Mouse (Mus musculus): ENCODE data around the gene N4bp2.
A peak's percentile ranks its signal among the peaks of the same experiment; 100 is the strongest.

N4bp2 gene

DNA sequence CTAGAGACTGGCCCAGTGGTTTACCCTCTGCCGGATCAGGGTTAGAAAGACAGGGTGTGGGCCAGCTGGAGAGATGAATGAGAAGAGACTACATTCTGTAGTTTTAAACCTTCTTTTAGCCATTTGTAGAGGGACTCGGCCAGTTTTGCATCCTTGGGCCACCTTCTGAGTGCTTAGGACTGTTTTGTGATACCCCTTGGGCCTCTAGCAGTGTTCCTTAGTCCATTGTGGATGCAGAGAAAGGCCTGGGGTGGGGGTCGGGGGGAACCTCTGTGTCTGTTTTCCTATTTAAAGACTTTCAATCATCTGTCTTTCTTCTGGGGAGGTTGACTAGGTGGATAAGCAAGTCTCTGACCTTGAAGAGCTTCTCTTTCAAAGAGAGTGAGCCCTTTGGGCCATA is 101.6 kb downstream of the N4bp2 start:
- no peak for DNase-seq

DNA sequence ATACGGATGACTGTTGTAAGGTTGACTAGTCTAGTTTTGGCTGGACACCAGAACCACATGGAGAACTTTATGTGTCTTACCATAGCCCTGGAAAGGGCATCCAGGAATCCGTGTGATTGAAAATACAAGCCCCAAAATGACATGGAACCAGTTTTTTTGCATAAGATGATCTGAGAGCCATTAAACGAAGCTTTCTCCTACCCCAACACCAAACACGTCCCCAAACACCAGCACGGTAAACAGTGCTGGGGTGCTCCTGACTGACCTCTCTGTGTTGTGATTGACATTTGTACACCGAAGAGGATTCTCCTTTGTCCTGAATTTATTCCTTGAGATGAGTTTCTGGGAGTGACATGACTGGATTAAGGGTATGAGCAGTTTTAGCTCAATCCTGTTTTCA is 103.3 kb downstream of the N4bp2 start:
- DNase-seq: no peak

DNA sequence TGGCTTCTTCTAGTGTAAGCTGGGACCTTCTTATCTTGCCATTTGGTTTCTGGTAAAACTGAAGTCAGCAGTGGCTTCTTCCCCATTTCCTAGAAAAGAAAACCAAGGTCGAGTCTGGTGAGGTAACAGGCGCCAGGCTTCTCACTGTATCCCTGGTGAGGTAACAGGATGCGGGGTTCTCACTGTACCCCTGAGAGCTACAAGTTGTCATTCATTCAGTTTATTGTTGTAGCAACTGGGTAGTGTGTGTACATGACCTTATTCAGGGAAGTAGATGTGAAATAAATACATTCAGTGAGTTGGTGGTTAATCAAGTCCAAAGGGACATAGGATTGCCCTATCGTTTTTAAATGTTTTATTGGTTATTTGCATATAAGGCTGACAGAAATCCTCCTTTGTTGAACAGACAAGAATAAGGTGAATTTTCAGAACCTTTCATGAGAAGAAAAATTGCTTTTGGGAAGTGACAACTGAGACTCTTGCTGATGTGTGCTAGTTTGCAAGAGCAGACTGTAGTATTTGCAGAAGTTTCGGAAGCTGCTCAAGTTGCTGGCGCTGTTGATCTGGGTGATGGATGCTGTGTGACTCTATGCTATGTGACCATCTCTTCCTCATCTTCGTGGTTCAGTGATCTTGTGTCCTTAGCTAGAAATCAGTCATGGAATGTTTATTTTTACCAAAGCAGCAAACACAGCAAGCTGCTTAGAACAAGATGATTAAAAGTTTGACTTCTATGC is 104.2 kb downstream of the N4bp2 start:
- peak in 1 of 2 experiments; percentile 18 for DNase-seq

DNA sequence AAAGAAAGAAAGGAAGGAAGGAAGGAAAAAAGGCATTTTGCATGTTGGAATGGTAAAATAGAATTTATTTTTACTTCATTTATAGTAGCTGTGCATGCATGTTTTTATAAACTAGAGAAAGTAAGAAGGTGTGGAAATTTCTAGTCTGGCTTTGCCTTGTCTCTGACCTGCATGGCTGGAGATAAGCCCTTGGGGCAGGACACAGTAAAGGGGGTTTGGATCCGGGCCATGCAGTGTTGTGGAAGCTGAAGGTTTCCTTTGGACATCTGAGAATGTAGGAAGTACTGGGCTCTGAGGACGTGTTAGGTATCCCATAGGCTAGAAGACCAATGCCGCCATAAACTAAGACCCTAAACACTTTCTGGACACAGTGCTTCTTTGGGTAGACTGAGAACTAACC is 105.1 kb downstream of the N4bp2 start:
- DNase-seq: no peak

DNA sequence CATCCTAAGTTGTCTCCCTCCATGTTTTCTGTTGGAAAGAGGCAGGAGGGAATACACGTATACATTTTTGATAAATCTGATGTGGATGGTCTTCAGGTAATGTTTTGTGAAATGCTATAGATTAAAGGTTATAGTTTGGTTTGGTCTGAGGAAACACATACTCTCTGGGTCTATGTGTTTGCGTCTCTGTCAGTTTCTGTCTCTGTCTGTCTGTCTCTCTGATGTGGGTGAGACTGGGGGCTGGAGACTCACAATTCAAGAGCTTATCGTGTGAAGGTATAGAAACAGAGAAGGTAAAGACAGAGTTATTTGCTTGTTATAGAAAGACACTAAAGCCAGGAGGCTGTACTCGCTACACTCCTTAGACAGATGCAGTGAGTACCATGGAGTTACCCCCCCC is 106.3 kb downstream of the N4bp2 start:
- no peak for DNase-seq

DNA sequence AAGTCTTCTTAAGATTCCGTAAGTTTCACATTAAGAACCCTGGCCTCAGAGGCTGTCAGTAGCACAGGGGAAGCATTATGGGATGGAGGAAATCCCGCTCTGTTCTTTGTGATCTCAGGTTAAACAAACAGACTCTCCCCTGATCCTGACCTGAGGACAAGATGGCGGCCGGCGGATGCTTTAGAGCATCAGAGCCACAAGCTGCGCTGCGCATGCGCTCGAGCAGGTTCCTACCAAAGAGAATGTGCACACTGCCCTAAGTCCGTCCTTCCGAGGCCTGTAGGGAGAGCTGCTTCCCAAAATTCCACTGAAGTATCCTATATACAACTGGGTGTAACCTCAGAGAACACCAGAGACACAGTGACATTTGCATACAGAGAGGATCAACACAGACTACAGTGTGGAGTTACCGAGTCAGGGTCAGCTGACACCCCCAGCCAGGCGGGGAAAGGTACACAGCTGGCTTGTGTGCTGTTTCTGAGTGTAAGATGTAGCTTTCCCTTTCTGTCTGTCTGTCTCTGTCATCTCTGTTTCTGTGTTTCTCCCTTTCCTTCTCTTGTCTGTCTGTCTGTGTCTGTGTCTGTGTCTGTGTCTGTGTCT is 108.1 kb downstream of the N4bp2 start:
- no peak for DNase-seq

DNA sequence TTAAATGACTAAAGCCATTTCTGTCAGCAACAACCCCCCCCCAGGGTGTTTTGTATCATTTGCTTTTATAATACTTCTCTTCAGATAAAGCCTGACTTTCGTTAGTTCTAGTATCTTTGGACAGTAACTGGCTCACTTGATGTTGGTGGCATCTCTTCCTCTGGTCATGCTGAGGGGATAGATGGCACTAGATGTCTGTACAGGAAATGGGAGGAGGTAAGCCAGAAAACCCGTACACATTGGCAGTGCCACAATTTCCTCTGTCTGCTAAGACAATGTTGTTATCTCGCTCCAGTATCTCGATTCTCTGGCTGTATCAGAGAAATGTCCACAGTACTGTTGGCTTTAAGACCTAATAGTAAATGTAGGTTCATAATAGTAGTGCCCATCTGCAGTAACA is 109.9 kb downstream of the N4bp2 start:
- DNase-seq: no peak

DNA sequence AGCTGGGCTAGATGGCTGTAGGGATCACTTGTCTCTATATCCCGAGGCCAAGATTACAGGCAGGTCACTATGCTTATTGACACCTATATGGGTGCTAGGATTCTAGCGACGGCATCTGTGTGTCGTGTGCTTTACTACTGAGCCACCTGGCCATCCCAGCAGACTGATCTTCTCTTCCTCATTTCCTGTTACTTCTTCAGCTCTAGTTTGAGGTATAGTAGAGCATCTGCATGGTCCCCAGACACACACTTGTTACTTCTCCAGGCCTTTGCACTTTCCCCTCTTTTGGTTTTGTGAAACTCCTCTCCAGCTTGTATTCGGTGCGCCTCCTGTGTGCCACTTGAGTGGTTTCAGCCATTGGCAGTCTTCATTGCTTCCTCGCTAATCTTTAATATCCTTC is 111.9 kb downstream of the N4bp2 start:
- DNase-seq: no peak

DNA sequence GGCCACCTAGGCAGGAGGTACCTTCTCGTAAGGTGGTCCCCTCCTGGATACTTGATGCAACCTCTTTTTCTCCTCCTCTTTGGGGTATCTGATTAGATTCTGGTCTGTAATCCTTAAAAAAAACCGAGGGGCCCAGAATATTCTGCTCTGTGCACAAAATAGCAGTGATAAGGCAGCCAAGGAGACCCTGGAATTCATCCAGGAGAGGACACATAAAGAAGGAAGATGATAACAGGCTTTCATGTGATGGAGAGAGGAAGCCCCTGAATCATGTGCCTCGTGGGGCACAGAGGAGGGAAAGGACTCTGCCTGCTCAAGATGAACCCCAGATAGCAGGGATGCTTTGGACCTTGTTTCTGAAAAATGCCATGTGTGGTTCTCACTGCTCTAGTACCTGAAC is 115.0 kb downstream of the N4bp2 start:
- no peak for DNase-seq

Data from lung, adult 18-20 months (tissue).